Mouse (Mus musculus) C2C12 (cell line): ENCODE data around the gene Cdca4.

Source experiments
- CTCF ChIP-seq: IDR thresholded peaks from one replicate; pipeline ENCODE4 v1.5.1; 2011; ENCODE audit not compliant: control insufficient read depth, insufficient read depth, insufficient read length
- MAX ChIP-seq: IDR thresholded peaks from one replicate; pipeline ENCODE4 v1.6.1; 2011; ENCODE audit warnings: mild to moderate bottlenecking, control low read depth
- MYOG ChIP-seq: IDR thresholded peaks from one replicate; pipeline ENCODE4 v1.6.1; 2011; ENCODE audit not compliant: control insufficient read depth, insufficient read length; ENCODE audit errors: extremely low read depth
- USF1 ChIP-seq: IDR thresholded peaks from one replicate; pipeline ENCODE4 v1.6.1; 2011; ENCODE audit warnings: low read depth, mild to moderate bottlenecking, control low read depth, moderate library complexity

- TF ChIP-seq CTCF (no peak), USF1 (no peak), MAX (no peak), MYOG (no peak)
These were observed 30.9 kb downstream of the Cdca4 start for GRCm38 (mm10) chr12:112798332-112798681.
